Mouse (Mus musculus) gastrocnemius, adult 8-10 months (tissue): ENCODE measurements around the gene Cd93. TPM values are rescaled to one million over a fixed set of nuclear protein-coding genes. Genes with fewer than 3 reads are reported as not detected.

Experiments
- DNase-seq, 2 experiments: peaks; one replicate each; pipeline ENCODE4 v3.0.0; 2022; ENCODE audit warnings: low spot score in 2 of 2
- total RNA-seq, 4 experiments: library from RNA; stranded (reverse); gene quantifications; 2 replicates each; pipeline ENCODE4 v1.2.4; 2022

Cd93 gene
- total RNA-seq, 4 experiments from 2014 or later, result 7.4 to 12.5 (median 8.8) TPM

DNA sequence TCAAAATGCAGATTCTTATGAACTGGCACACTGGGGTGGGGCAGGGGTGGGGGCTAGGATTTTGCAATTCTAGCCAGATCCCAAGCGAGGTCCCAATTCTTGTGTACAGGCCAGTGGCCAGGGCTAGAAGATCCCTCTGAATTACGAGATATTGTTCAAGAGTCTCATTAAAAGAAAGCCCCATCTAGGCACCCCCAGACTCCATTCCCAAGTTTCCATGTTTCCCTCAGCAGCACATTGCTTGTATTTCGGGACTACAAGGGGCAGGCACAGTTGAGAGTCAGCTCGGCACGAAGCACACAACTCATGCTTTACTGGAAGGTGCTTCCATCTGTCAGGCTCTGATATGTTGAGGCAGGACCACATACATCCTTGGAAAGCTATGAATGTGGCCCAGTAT, 38.5 kb downstream of the Cd93 start:
- no peak for DNase-seq

DNA sequence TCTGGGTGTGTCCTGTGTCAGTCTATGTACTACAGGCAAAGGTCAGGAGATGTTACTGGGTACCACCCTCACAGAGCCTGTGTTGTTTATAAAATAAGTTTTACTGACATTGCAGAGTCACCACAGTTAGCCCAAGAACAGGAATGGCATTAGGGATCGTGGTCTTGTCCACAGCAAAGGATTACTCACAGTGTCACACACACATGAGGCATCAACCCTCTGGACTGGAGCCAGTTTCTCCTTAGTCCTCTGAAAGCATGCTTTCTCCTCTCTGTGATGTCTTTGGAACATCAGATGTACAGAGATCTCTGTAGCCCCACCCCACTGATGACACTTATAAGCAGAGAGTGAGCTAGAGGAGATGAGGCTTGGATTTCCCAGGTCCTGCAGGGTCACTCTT, 41.1 kb downstream of the Cd93 start:
- DNase-seq, result no peak

DNA sequence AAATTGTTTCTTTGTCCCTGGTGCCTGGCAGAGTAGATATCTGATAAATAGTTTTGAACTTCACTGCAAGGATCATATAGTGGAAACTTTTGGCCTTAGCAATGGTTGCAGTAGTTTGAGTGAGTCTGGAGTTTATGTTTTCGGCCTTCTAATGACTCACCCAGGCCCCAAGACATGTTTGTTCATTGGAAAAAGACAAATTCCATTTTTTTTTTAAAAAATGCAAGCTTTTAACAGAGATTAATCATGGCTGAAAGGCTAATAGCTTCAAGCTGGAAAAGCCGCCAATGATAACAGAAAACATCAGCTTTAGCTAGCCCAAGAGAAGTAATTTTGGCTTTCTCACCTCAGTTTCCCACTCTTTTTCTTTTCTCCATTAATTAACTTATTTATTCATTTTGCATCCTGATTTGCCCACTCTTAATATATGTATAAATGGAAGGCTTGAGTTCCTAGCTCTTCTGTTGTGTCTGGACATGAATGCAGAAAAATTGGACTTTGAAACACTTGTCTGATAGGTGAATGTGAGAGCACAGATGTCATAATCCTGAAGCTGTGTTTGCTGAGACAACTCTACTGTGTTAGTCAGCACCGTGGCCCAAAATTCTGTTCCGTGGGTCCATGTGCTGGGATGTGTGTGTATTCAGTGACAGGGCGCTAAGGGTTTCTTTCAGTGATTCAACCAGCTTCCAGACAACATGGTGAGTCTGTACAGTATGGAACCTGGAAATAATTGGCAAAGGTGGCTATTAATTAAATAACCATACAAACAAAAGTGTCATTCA, 44.3 kb downstream of the Cd93 start:
- no peak for DNase-seq

DNA sequence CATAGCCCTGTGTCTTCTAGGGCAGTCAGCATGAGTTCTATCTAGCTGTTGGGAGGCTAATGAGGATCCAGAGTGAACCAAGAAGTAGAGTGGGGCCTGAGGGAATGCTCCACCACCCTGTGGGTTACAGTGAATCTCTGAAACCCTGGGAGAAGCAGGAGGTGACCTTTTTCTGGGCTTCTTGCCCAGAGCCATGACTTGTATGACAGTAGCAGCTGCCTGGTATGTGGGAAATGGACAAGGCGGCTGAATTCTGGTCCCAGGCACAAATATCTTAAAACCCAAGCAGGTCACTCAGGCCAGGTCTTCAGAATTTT, 45.6 kb downstream of the Cd93 start:
- peak in 1 of 2 experiments; percentile 45 for DNase-seq

DNA sequence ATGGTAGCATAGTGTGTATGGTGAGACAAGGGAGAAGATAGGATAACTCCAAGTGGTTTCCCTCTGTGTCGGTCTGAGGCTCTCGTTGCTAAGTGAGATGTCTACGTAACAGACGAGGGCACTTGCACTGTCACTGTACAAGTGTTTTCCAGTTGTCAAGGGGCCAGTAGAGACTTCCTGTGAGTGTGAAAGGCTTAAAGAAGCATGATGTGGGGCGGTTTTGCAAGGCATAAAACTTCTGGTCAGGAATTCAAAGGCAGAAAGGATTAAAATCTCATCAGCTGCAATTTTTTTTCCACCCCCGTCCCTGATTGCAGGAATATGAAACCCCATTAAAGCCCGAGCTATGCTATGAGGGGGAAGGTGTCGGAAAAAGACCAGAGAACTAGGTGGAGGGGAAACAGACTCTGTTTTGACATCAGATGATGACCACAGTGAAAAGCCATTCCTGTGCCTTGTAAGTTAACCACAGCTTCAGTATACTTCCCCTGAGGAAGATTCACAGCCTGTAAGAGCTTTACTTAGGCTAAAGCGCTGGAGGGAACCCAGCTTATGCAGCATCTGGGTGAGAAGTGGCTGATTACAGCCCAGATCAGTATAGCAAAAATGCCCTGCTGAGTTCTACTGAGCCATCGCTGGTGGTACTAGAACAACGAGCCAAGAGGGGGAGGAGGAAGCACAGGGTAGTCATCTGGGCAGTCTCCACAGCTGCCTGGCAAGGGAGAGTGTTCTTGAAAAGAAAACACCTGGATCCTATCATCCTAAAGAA, 46.2 kb downstream of the Cd93 start:
- no peak for DNase-seq

DNA sequence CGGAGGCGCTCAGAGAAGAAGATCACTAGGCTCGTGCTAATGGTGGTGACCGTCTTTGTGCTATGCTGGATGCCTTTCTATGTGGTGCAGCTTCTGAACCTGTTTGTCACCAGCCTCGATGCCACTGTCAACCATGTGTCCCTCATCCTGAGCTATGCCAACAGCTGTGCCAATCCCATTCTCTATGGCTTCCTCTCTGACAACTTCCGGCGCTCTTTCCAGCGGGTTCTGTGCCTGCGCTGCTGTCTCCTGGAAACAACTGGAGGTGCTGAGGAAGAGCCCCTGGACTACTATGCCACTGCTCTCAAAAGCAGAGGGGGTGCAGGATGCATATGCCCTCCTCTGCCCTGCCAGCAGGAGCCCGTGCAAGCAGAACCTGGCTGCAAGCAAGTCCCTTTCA, 47.2 kb downstream of the Cd93 start:
- no peak for DNase-seq

DNA sequence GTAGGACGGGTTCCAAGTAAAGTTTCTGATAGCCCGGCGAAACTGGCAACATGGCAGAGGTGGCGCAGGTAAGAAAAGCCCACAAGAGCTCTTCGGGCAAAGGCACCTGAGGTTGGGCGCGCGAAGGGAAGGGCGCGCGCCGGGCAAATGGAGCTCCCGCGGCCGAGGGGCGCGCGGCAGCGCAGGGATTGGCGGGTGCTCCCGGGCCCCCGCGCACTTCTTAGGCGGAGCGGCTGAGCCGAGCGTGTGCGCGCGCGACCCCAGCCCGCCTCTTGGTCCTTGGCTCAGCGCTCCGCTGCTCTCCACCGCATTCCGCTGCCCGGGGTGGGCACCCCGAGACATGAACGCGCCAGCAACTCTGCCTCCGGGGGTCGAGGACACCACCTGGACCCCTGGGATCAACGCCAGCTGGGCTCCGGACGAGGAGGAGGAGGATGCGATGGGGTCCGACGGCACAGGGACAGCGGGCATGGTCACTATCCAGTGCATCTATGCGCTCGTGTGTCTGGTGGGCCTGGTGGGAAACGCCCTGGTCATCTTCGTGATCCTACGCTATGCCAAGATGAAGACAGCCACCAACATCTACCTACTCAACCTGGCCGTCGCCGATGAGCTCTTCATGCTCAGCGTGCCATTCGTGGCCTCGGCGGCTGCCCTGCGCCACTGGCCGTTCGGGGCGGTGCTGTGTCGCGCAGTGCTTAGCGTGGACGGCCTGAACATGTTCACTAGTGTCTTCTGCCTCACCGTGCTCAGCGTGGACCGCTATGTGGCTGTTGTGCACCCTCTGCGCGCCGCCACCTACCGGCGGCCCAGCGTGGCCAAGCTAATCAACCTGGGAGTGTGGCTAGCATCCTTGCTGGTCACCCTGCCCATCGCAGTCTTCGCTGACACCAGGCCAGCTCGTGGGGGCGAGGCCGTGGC, 48.0 kb downstream of the Cd93 start, which contains the start of gene Sstr4:
Sstr4 (plus strand) TSS at position 214 of the 921 bp plus-strand sequence.
- DNase-seq, result no peak

DNA sequence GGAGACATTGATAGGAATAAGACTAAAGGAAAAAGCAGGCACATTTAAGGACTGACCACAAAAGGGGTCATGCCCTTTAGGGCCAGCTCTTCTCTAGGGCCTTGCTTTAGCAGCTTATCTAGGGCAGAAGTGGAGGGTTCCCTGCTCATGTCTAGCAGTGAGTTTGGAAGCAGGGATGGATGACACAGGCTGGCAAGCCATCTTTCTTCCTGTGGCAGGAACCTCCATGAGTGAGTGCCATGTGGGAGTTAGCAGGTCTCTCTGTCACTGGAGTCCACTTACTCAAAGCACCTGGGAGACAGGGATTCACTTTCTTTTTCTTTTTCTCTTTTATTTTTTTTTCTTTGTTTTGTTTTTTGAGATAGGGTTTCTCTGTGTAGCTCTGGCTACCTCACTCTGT, 49.5 kb downstream of the Cd93 start:
- no peak for DNase-seq

DNA sequence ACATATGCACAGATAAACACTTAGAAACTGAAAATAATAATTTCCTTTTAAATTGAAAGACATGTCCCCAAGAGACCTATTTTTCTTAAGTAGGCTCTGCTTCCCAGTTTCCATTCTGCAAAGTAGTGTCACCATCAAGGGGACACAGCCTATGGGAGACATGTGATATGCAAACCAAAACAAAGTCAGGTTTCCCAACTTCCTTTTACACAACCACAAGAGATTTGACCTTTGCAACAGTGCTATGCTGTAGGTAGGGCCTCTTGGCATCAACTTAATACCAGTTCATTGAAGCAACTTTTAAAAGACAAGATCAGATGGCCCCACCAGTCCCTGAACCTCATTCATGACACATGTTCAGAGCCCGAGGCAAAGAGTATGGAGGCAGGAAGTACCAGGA, 50.2 kb downstream of the Cd93 start:
- DNase-seq, result no peak

DNA sequence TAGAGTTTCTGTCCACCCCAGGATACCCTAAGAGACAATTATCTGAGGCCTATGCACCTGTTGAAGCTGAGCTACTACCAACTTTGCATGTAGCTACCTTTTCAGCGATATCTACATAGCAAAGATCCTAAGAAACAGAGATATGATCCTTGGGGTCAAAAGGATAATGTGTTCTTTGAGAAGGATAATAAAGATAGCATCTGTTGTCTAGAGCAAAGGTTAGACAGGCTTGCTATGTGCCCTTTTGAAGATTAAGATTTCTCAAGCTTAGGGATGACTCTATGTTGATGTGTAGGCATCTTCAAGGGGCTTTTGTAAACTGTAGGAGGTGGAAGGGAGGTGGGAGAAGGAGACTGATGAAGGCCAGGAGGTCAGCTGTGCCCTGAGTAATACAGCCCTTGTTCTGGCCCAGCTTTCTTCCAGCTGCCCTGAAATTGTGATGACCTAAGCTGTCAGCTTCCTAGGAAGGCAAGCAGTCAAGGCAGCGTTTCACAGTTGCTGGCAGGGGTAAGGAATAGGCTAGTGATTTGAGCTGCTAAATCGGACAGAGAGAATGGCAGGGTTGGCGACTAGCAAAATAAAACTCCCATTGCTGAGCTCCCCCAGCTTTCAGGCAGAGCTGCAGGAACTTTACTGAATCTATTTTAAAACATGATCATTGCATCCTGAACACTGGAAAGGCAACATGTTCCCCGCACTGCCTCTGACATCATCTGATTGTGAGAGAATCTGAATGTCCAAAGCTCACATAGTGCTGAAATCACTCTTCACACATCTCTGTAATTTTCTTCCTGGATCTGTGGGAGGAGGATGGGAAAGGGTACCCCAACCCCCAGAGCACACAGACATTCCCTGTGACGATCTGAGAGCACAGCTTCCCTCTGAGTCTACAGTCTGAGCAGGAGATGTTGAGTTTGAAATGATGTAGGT, 55.4 kb downstream of the Cd93 start:
- no peak for DNase-seq

DNA sequence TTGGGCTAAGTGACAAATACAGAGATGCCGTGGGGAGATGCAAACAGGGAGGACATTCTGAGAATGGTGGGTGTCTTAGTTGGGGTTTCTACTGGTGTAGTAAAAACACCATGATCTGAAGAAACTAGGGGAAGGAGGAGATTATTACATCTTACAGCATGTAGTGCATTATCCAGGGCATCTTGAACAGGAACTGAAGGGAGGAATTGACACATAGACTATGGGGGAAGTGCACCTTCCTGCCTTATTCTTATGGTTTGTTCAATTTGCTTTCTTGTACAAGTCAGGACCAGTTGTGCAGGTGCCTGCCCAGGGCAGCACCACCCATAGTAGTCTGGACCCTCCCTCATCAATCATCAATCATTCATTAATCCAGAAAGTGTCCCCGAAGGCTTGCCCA, 56.4 kb downstream of the Cd93 start:
- no peak for DNase-seq

Other genes with a start within 250 kb of the Cd93 start
- under 1 TPM in 2 of 4 experiments, not detected in 2; 0.22 to 0.27 TPM for gene Sstr4, start 48.2 kb downstream of the Cd93 start, total RNA-seq
- 10 to 100 TPM in 3 of 4 experiments, 1 to 10 TPM in 1; 9.0 to 14.9 (median 10.6) TPM for gene Thbd, start 35.4 kb downstream of the Cd93 start, total RNA-seq
- 1 to 10 TPM; 6.0 to 8.0 (median 6.6) TPM for gene Nxt1, start 229.0 kb upstream of the Cd93 start, total RNA-seq
- 10 to 100 TPM; 19.2 to 27.7 (median 23.9) TPM for gene Gzf1, start 237.5 kb upstream of the Cd93 start, total RNA-seq